Comparison of ENCODE assay signal across 23 mouse cellular contexts in genomic region chr17:79658452-79658851, GRCm38 (mm10). TPM values are rescaled to one million over a fixed set of nuclear protein-coding genes. Genes with fewer than 3 reads are reported as not detected.
DNase-seq lines count a peak whose midpoint lies in the region; ATAC-seq and TF ChIP-seq lines count a peak whose summit lies in the region.
"Had no signal": no experiment of that assay in that cellular context is flagged by ENCODE, and none has a peak within 500 bp of the region (broad histone marks: within the 10 kb centered on the region; RNA-seq: fewer than 3 reads in every experiment).

No protein-coding gene starts in this region.

- H3K79me2 ChIP-seq in heart, adult 2 months (replicated peaks; ENCODE audit: control insufficient read depth, insufficient read depth, low read length), result no peaks in the 10 kb centered on the region

- 32% methylated on average over 3 of the region's 3 CpGs for WGBS in liver, embryonic 11.5 days
- WGBS in liver, embryonic 14.5 days (ENCODE audit: insufficient replicate concordance), result 18% methylated on average over 3 of the region's 3 CpGs
- 28% methylated on average over 3 of the region's 3 CpGs for WGBS in liver, postnatal 0 days (ENCODE audit: insufficient replicate concordance)
- WGBS in heart, adult 2 months, result 56% methylated on average over 3 of the region's 3 CpGs

- 0 out of 2 replicates have a peak, but pooled peaks have one; percentile 58 for ATAC-seq in liver, embryonic 11.5 days (replicated peaks; ENCODE audit: low FRiP score)
- ATAC-seq in liver, embryonic 14.5 days (ENCODE audit: insufficient read depth), result 0 out of 2 replicates have a peak, but pooled peaks have one; percentile 39
- ATAC-seq in liver, postnatal 0 days, result peak; percentile 75
- ATAC-seq: CD4-positive, CD25-positive, alpha-beta regulatory T cell, adult 4 months; forebrain, embryonic 14.5 days; forebrain, postnatal 0 days had no signal

- TF ChIP-seq CTCF in liver, embryonic 14.5 days (IDR thresholded peaks at IDR 0.05; ENCODE audit: low read depth), result no peak
- TF ChIP-seq CTCF in liver, postnatal 0 days (IDR thresholded peaks at IDR 0.05; ENCODE audit: low read depth), result no peak
- no peak for TF ChIP-seq CTCF in heart, adult 2 months (IDR thresholded peaks at IDR 0.05)

- no peak overlapping the region for H3K4me2 ChIP-seq in liver, embryonic 11.5 days
- no peak overlapping the region for H3K4me2 ChIP-seq in liver, embryonic 14.5 days (ENCODE audit: low read depth)
- no peak overlapping the region for H3K4me2 ChIP-seq in liver, postnatal 0 days (ENCODE audit: low read depth, low read length)
- H3K4me2 ChIP-seq: embryonic facial prominence, embryonic 12.5 days; embryonic facial prominence, embryonic 15.5 days; heart, embryonic 11.5 days; hindbrain, embryonic 12.5 days; hindbrain, embryonic 15.5 days had no signal

- no peaks in the 10 kb centered on the region for H3K9me3 ChIP-seq in liver, embryonic 11.5 days (ENCODE audit: control insufficient read depth, low read length)
- no peaks in the 10 kb centered on the region for H3K9me3 ChIP-seq in liver, embryonic 14.5 days (ENCODE audit: control insufficient read depth, low read length)
- no peaks in the 10 kb centered on the region for H3K9me3 ChIP-seq in liver, postnatal 0 days (ENCODE audit: low read length)
- H3K9me3 ChIP-seq: embryonic facial prominence, embryonic 12.5 days; embryonic facial prominence, embryonic 15.5 days; hindbrain, embryonic 12.5 days; hindbrain, embryonic 15.5 days had no signal

- no peaks in the 10 kb centered on the region for H3K4me1 ChIP-seq in liver, embryonic 11.5 days (replicated peaks; ENCODE audit: control insufficient read depth, insufficient read depth, low read length)
- H3K4me1 ChIP-seq in liver, embryonic 14.5 days (replicated peaks; ENCODE audit: control insufficient read depth in 2 of 2, insufficient read depth in 2 of 2, low read length in 1 of 2), result peaks cover 0 to 2% of the 10 kb centered on the region in 2 experiments; a peak in 1 of 4 replicates
- no peaks in the 10 kb centered on the region for H3K4me1 ChIP-seq in liver, postnatal 0 days (ENCODE audit: insufficient read depth)
- H3K4me1 ChIP-seq in heart, adult 2 months (ENCODE audit: control insufficient read depth, insufficient read depth, low read length), result no peaks in the 10 kb centered on the region
- H3K4me1 ChIP-seq: embryonic facial prominence, embryonic 15.5 days; hindbrain, embryonic 12.5 days; hindbrain, embryonic 15.5 days had no signal

- no peak for DNase-seq in liver, embryonic 11.5 days (ENCODE audit: low spot score)
- no peak for DNase-seq in liver
- no peak for DNase-seq in liver, embryonic 14.5 days (ENCODE audit: low read depth in 3 of 3, low spot score in 3 of 3)
- DNase-seq in liver, postnatal 0 days, result no peak
- DNase-seq in heart, adult 2 months, result no peak
- DNase-seq in left cerebral cortex, adult 8-10 months (ENCODE audit: low spot score in 2 of 2), result no peak
- DNase-seq: adrenal gland, postnatal 14 days; cerebellum, adult 11 months; cerebellum, adult 2 months; cerebellum, adult 9-11 months; cerebellum, postnatal 25 days; forebrain, postnatal 0 days; gastrocnemius, adult 2 months; gastrocnemius, postnatal 14 days had no signal

- TF ChIP-seq EP300 in liver, embryonic 14.5 days (IDR thresholded peaks at IDR 0.05; ENCODE audit: low read depth), result no peak
- TF ChIP-seq EP300 in liver, postnatal 0 days (IDR thresholded peaks at IDR 0.05; ENCODE audit: low read depth), result no peak
- TF ChIP-seq EP300 in heart, adult 2 months (IDR thresholded peaks at IDR 0.05; ENCODE audit: insufficient read depth, low read depth, low read length), result no peak

- no peak overlapping the region for H3K9ac ChIP-seq in liver, embryonic 11.5 days (ENCODE audit: low read depth, low read length)
- no peak overlapping the region for H3K9ac ChIP-seq in liver, embryonic 14.5 days (replicated peaks)
- no peak overlapping the region for H3K9ac ChIP-seq in liver, postnatal 0 days (replicated peaks)
- H3K9ac ChIP-seq in heart, adult 2 months (ENCODE audit: low read depth, low read length), result no peak overlapping the region
- H3K9ac ChIP-seq: embryonic facial prominence, embryonic 12.5 days; embryonic facial prominence, embryonic 15.5 days; forebrain, postnatal 0 days; hindbrain, embryonic 12.5 days; hindbrain, embryonic 15.5 days had no signal

- no peaks in the 10 kb centered on the region for H3K27me3 ChIP-seq in liver, embryonic 11.5 days (replicated peaks; ENCODE audit: control insufficient read depth, insufficient read depth, low read length)
- no peaks in the 10 kb centered on the region for H3K27me3 ChIP-seq in liver, embryonic 14.5 days (ENCODE audit: control insufficient read depth, insufficient read depth, low read length)
- H3K27me3 ChIP-seq in liver, postnatal 0 days (ENCODE audit: insufficient read depth, low read length), result no peaks in the 10 kb centered on the region
- H3K27me3 ChIP-seq in heart, adult 2 months (ENCODE audit: control insufficient read depth, insufficient read depth, low read length), result no peaks in the 10 kb centered on the region
- H3K27me3 ChIP-seq: embryonic facial prominence, embryonic 12.5 days; embryonic facial prominence, embryonic 15.5 days; hindbrain, embryonic 12.5 days; hindbrain, embryonic 15.5 days had no signal

- no peak overlapping the region for H3K27ac ChIP-seq in liver, embryonic 11.5 days (ENCODE audit: low read depth, low read length)
- no peak overlapping the region for H3K27ac ChIP-seq in liver, embryonic 14.5 days
- H3K27ac ChIP-seq in liver, postnatal 0 days (ENCODE audit: low read depth), result no peak overlapping the region
- no peak overlapping the region for H3K27ac ChIP-seq in heart, adult 2 months
- H3K27ac ChIP-seq: embryonic facial prominence, embryonic 12.5 days; embryonic facial prominence, embryonic 15.5 days; gastrocnemius, adult 2 months; hindbrain, embryonic 12.5 days; hindbrain, embryonic 15.5 days had no signal

- TF ChIP-seq POLR2A in heart, adult 2 months (IDR thresholded peaks at IDR 0.05; ENCODE audit: insufficient read depth, low read depth, low read length), result no peak

- intact Hi-C loops in heart, adult 2 months (cut with DNase I), result no loop called here

- H3K4me3 ChIP-seq in liver, embryonic 11.5 days (ENCODE audit: low read depth, low read length), result no peak overlapping the region
- no peak overlapping the region for H3K4me3 ChIP-seq in liver, embryonic 14.5 days (ENCODE audit: insufficient read depth in 1 of 2, low read depth in 2 of 2, low read length in 2 of 2)
- H3K4me3 ChIP-seq in liver, postnatal 0 days (ENCODE audit: low read depth, low read length), result no peak overlapping the region
- no peak overlapping the region for H3K4me3 ChIP-seq in heart, adult 2 months
- H3K4me3 ChIP-seq: embryonic facial prominence, embryonic 12.5 days; embryonic facial prominence, embryonic 15.5 days; gastrocnemius, adult 2 months; hindbrain, embryonic 12.5 days; hindbrain, embryonic 15.5 days had no signal

- no peaks in the 10 kb centered on the region for H3K36me3 ChIP-seq in liver, embryonic 11.5 days (ENCODE audit: control insufficient read depth, insufficient read depth, low read length)
- no peaks in the 10 kb centered on the region for H3K36me3 ChIP-seq in liver, embryonic 14.5 days (replicated peaks; ENCODE audit: control insufficient read depth, insufficient read depth, low read depth)
- no peaks in the 10 kb centered on the region for H3K36me3 ChIP-seq in liver, postnatal 0 days (replicated peaks; ENCODE audit: insufficient read depth, low read length)
- no peaks in the 10 kb centered on the region for H3K36me3 ChIP-seq in heart, adult 2 months (ENCODE audit: control insufficient read depth, insufficient read depth, low read length)
- H3K36me3 ChIP-seq: embryonic facial prominence, embryonic 12.5 days; embryonic facial prominence, embryonic 15.5 days; hindbrain, embryonic 12.5 days; hindbrain, embryonic 15.5 days had no signal

RNA-seq across cellular contexts. Expression of gene Rmdn2, which starts 46.8 kb away (rescaled TPM):
- 9.1 and 9.3 TPM in 2 replicates for polyA plus RNA-seq in liver, embryonic 11.5 days (2014; fragmentation: Nextera tagmentation; extraction: Ambion mirVana)
- 1.1 and 2.2 TPM in 2 replicates for polyA plus RNA-seq in liver, embryonic 14.5 days (2012; rRNA removed)
- polyA plus RNA-seq in liver, embryonic 14.5 days (2014; fragmentation: Nextera tagmentation; extraction: Ambion mirVana), result 3.1 and 5.3 TPM in 2 replicates
- polyA plus RNA-seq in liver, postnatal 0 days (2015; fragmentation: Nextera tagmentation; extraction: Ambion mirVana), result 11.2 TPM in 2 replicates
- 10 to 100 TPM in 1 of 2 experiments, 1 to 10 TPM in 1; 9.5 to 12.5 TPM for total RNA-seq in heart, adult 2 months (2021)
- polyA plus RNA-seq in heart, adult 2 months (2012; rRNA removed), result 3.5 and 6.9 TPM in 2 replicates
- 10 to 100 TPM in 2 of 4 experiments, 1 to 10 TPM in 2; 8.6 to 15.7 (median 12.2) TPM for total RNA-seq in left cerebral cortex, adult 8-10 months (2022)
- total RNA-seq: MEL had no signal

RNA-seq across cellular contexts. Expression of gene Cyp1b1, which starts 56.4 kb away (rescaled TPM):
- 6.9 and 10.2 TPM in 2 replicates for polyA plus RNA-seq in liver, embryonic 11.5 days (2014; fragmentation: Nextera tagmentation; extraction: Ambion mirVana)
- polyA plus RNA-seq in liver, embryonic 14.5 days (2012; rRNA removed), result 0.10 and 0.13 TPM in 2 replicates
- 0.13 and 0.16 TPM in 2 replicates for polyA plus RNA-seq in liver, embryonic 14.5 days (2014; fragmentation: Nextera tagmentation; extraction: Ambion mirVana)
- polyA plus RNA-seq in liver, postnatal 0 days (2015; fragmentation: Nextera tagmentation; extraction: Ambion mirVana), result 0.14 and 0.20 TPM in 2 replicates
- total RNA-seq in heart, adult 2 months (2021), result 1 to 10 TPM; 5.1 to 5.9 TPM
- 4.0 and 4.6 TPM in 2 replicates for polyA plus RNA-seq in heart, adult 2 months (2012; rRNA removed)
- 1 to 10 TPM; 2.4 to 4.0 (median 3.0) TPM for total RNA-seq in left cerebral cortex, adult 8-10 months (2022)
- total RNA-seq: hematopoietic stem cell, adult 5-6 weeks; MEL had no signal
- polyA plus RNA-seq: CD4-positive, CD25-positive, alpha-beta regulatory T cell, adult 4 months had no signal
